In the genomic region with DNA sequence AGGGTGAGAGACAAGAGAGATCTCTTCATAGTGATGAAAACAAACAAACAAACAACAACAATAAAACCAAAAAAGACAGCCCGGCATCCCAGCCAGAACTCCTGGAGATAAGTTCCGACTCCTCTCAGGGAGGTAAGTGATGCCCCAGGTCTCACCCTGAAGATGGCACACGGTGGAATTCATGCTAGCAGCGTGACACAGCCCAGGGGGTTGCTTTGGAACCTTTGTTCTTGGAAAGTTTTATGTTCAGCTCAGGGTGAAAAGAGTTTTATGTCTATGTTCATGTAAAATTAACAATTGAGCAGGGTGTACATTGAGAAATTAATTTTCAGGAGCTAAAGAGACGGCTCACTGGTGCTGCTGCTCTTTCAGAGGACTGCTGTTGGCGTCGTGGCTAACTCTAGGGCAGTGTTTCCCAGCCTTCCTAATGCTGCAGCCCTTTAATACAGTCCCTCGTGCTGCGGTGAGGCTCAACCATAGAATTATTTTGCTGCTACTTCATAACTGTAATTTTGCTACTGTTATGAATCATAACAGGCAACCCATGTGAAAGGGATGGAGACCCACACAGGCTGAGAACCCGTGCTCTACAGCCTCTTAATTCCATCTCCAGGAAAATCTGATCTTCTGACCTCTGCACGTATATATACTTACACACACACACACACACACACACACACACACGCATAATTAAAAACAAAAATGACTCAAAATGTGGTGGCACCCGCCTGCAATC, we compare ENCODE assay signal across 8 mouse cellular contexts. TPM values are rescaled to one million over a fixed set of nuclear protein-coding genes. Genes with fewer than 3 reads are reported as not detected.
DNase-seq lines count a peak whose midpoint lies in the region; ATAC-seq and TF ChIP-seq lines count a peak whose summit lies in the region.

No protein-coding gene starts in this region.

- peak overlapping the region; percentile 94 for H3K4me2 ChIP-seq in heart, embryonic 14.5 days (ENCODE audit: low read length)
- peak overlapping the region; percentile 77 for H3K4me2 ChIP-seq in midbrain, embryonic 11.5 days

- DNase-seq in heart, postnatal 36 days, result no peak
- no peak for DNase-seq in G1E (ENCODE audit: low spot score)
- DNase-seq in hindbrain, embryonic 10.5 days (ENCODE audit: low spot score), result no peak
- no peak for DNase-seq in midbrain, embryonic 11.5 days (ENCODE audit: low spot score, missing footprints)
- no peak for DNase-seq in gastrocnemius, postnatal 10 days
- no peak for DNase-seq in urinary bladder, postnatal 10 days (ENCODE audit: low spot score)

- intact Hi-C loops in heart, postnatal 36 days (cut with DNase I), result loop anchor here (1.0 to 2.0 kb wide), 3 partner anchors 19 to 181 kb away; partner anchors contain the start of genes Gart, Il10rb and Son

- peaks cover 11 to 16% of the 10 kb centered on the region in 2 experiments for H3K4me1 ChIP-seq in heart, embryonic 14.5 days (ENCODE audit: control insufficient read depth in 2 of 2, insufficient read depth in 2 of 2, low read length in 2 of 2)
- peaks cover 55% of the 10 kb centered on the region for H3K4me1 ChIP-seq in G1E (ENCODE audit: insufficient read depth, low read depth, low read length)
- H3K4me1 ChIP-seq in hindbrain, embryonic 10.5 days (replicated peaks), result peaks cover 32% of the 10 kb centered on the region
- peaks cover 13% of the 10 kb centered on the region for H3K4me1 ChIP-seq in midbrain, embryonic 11.5 days (ENCODE audit: control insufficient read depth, insufficient read depth, low read length)

- H3K36me3 ChIP-seq in heart, embryonic 14.5 days (ENCODE audit: control insufficient read depth, insufficient read depth, low read length), result no peaks in the 10 kb centered on the region
- H3K36me3 ChIP-seq in G1E (replicated peaks), result peaks cover 36% of the 10 kb centered on the region
- H3K36me3 ChIP-seq in hindbrain, embryonic 10.5 days, result 0 out of 2 replicates have a peak, but pooled peaks cover 6% of the 10 kb centered on the region
- H3K36me3 ChIP-seq in midbrain, embryonic 11.5 days (ENCODE audit: control insufficient read depth, insufficient read depth, low read length), result no peaks in the 10 kb centered on the region

- peak overlapping the region in 1 of 2 experiments; percentile 79; a peak in 1 of 4 replicates for H3K27ac ChIP-seq in heart, embryonic 14.5 days (replicated peaks in 1 of 2; ENCODE audit: control insufficient read depth in 1 of 2, insufficient read depth in 1 of 2, low read depth in 2 of 2, low read length in 2 of 2)
- peak overlapping the region; percentile 91; the same call in 1 of the 2 replicates for H3K27ac ChIP-seq in hindbrain, embryonic 10.5 days
- no peak overlapping the region for H3K27ac ChIP-seq in midbrain, embryonic 11.5 days (ENCODE audit: low read depth, low read length)

- ATAC-seq in heart, embryonic 14.5 days (ENCODE audit: insufficient number of reproducible peaks, insufficient read depth, low FRiP score, low read depth), result no peak
- no peak for ATAC-seq in G1E (ENCODE audit: extremely low read depth, insufficient number of reproducible peaks, low FRiP score, poor library complexity, severe bottlenecking)
- no peak for ATAC-seq in midbrain, embryonic 11.5 days (ENCODE audit: low FRiP score)
- ATAC-seq in monocyte, adult 5-6 weeks (replicated peaks; ENCODE audit: insufficient number of reproducible peaks, low FRiP score, low TSS enrichment, poor library complexity, severe bottlenecking), result no peak

- peak overlapping the region; percentile 55 to 64 for H3K4me3 ChIP-seq in heart, embryonic 14.5 days (ENCODE audit: control insufficient read depth in 1 of 2, insufficient read depth in 1 of 2, low read depth in 1 of 2, low read length in 2 of 2)
- H3K4me3 ChIP-seq in G1E (ENCODE audit: low read depth, low read length), result peak overlapping the region; percentile 82
- H3K4me3 ChIP-seq in hindbrain, embryonic 10.5 days, result peak overlapping the region; percentile 73
- H3K4me3 ChIP-seq in midbrain, embryonic 11.5 days (ENCODE audit: low read depth, low read length), result peak overlapping the region; percentile 49

- peak overlapping the region; percentile 74 for H3K9ac ChIP-seq in heart, embryonic 14.5 days (ENCODE audit: low read length)
- peak overlapping the region; percentile 67 for H3K9ac ChIP-seq in midbrain, embryonic 11.5 days (ENCODE audit: low read length)

- 57% methylated on average over 13 of the region's 13 CpGs for WGBS in heart, embryonic 14.5 days
- WGBS in hindbrain, embryonic 10.5 days, result 55% methylated on average over 13 of the region's 13 CpGs
- WGBS in midbrain, embryonic 11.5 days, result 57% methylated on average over 13 of the region's 13 CpGs

- H3K27me3 ChIP-seq in heart, embryonic 14.5 days (ENCODE audit: control insufficient read depth, insufficient read depth, low read length), result no peaks in the 10 kb centered on the region
- H3K27me3 ChIP-seq in G1E (ENCODE audit: insufficient read depth, low read length), result no peaks in the 10 kb centered on the region
- no peaks in the 10 kb centered on the region for H3K27me3 ChIP-seq in hindbrain, embryonic 10.5 days (ENCODE audit: insufficient read depth, poor library complexity, severe bottlenecking)
- H3K27me3 ChIP-seq in midbrain, embryonic 11.5 days (ENCODE audit: control insufficient read depth, insufficient read depth, low read length), result no peaks in the 10 kb centered on the region

- peaks cover 4% of the 10 kb centered on the region; the same call in 1 of the 2 replicates for H3K9me3 ChIP-seq in heart, embryonic 14.5 days (ENCODE audit: control insufficient read depth, low read length)
- H3K9me3 ChIP-seq in G1E (replicated peaks), result peaks cover 7% of the 10 kb centered on the region
- no peaks in the 10 kb centered on the region for H3K9me3 ChIP-seq in hindbrain, embryonic 10.5 days
- H3K9me3 ChIP-seq in midbrain, embryonic 11.5 days (ENCODE audit: control insufficient read depth, low read length), result no peaks in the 10 kb centered on the region

- no peak for TF ChIP-seq CTCF in G1E (IDR thresholded peaks at IDR 0.05; ENCODE audit: low read depth, low read length)

RNA-seq across cellular contexts. Expression of gene Ifnar1, which starts 19.4 kb away (rescaled TPM):
- polyA plus RNA-seq in heart, embryonic 14.5 days (2014; fragmentation: Nextera tagmentation; extraction: Ambion mirVana), result 39.9 and 45.1 TPM in 2 replicates
- 10 to 100 TPM; 31.5 to 32.6 TPM for total RNA-seq in heart, postnatal 36 days (2021)
- total RNA-seq in G1E (2014; fragmentation: Nextera tagmentation) (73.0 and 103 TPM in 2 replicates), G1E (2017) (65.5 and 72.3 TPM in 2 replicates)
- polyA plus RNA-seq in G1E (2012), result 15.1 and 16.2 TPM in 2 replicates
- polyA plus RNA-seq in hindbrain, embryonic 10.5 days (2016; fragmentation: Nextera tagmentation; extraction: Ambion mirVana), result 49.8 and 50.5 TPM in 2 replicates
- 49.9 and 53.8 TPM in 2 replicates for polyA plus RNA-seq in midbrain, embryonic 11.5 days (2014; fragmentation: Nextera tagmentation; extraction: Ambion mirVana)
- 91.0 to 131 TPM (median 108 TPM) in 3 replicates for total RNA-seq in monocyte, adult 5-6 weeks (2017)
- 10 to 100 TPM; 34.9 to 36.9 TPM for total RNA-seq in gastrocnemius, postnatal 10 days (2021)

RNA-seq across cellular contexts. Expression of gene Il10rb, which starts 59.7 kb away (rescaled TPM):
- 58.5 and 59.2 TPM in 2 replicates for polyA plus RNA-seq in heart, embryonic 14.5 days (2014; fragmentation: Nextera tagmentation; extraction: Ambion mirVana)
- 100 to 1,000 TPM; 113 to 116 TPM for total RNA-seq in heart, postnatal 36 days (2021)
- 137 and 144 TPM in 2 replicates for total RNA-seq in G1E (2014; fragmentation: Nextera tagmentation)
- 87.8 and 101 TPM in 2 replicates for total RNA-seq in G1E (2017)
- 16.7 and 18.3 TPM in 2 replicates for polyA plus RNA-seq in G1E (2012)
- 7.1 and 8.6 TPM in 2 replicates for polyA plus RNA-seq in hindbrain, embryonic 10.5 days (2016; fragmentation: Nextera tagmentation; extraction: Ambion mirVana)
- polyA plus RNA-seq in midbrain, embryonic 11.5 days (2014; fragmentation: Nextera tagmentation; extraction: Ambion mirVana), result 8.1 and 8.5 TPM in 2 replicates
- total RNA-seq in monocyte, adult 5-6 weeks (2017), result 86.7 to 144 TPM (median 102 TPM) in 3 replicates
- 10 to 100 TPM; 13.4 to 17.0 TPM for total RNA-seq in gastrocnemius, postnatal 10 days (2021)
